Mouse (Mus musculus): ENCODE results near the gene Smok2b.
"Not testable (repeated sequence)": the region's sequence is repeated elsewhere in the genome, so short reads cannot be mapped to it uniquely, and the experiment has no call there.

Smok2b gene

DNA sequence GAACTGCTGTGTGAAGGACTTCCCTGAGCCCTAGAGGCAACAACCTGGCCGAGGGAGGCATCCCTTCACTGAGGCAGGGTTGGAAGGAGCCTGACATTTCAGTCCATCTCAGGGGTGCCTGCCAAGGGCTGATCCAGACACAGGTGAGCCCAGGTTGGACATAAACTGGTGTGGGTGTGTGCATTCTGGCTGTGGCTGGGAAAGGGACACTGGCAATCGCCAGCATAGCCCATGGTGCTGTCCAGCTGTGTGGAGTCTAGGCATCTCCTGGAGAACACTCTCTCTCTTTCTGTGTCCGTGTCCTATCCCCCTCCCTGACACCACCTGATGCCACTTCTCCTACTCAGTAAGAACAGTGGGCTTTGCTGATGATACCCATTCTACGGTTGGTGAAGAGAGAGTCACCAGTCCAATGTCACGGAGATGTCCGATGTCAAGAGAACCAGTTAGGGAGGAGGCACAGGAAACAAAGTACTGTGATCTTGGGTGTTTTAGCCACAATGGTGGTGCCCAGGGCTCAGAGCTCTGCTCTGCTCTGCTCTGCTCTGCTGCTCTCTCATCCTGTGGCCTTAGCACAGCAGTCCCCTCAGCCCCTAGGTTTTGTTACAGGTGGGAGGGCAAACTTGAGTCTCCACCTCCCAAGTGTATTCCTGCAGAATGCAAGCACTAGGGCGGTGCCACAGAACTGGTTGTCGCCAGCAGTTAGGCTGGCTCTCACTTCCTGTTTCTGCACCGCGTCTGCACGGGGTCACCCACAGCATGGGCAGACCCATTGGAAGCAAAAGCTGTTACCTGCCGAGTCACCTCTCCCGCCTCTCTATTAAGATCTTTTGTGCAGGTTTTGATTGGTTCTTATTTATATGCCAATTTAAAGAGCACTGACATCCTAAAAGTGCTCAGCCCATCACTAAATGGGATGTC lies 11.0 kb downstream of the Smok2b start:
- DNase-seq (ENCODE audit: low read depth, low spot score): not testable (repeated sequence)

DNA sequence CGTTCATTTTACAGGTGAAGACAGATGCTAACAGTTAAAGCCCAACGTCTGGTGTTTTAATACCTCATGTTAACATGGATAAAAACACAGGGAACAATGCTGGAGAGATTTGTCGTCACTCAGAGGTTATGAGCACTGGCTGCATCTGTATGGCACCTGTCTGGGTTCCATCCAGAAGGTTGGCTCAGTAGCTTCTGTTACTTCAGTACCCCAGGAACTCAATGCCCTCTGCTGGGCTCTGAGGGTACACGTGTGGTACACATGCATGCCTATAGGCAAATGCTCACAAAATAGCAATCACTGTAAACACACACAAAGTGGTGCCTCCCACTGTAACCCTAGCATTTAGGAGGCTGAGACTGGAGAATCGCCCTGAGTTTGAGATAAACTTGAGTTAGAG lies 24.7 kb downstream of the Smok2b start:
- not testable (repeated sequence) for DNase-seq (ENCODE audit: low read depth, low spot score)

Data from 3T3-L1 (cell line).